Mouse (Mus musculus): ENCODE measurements around the gene Meiob.

Gene Meiob

DNA sequence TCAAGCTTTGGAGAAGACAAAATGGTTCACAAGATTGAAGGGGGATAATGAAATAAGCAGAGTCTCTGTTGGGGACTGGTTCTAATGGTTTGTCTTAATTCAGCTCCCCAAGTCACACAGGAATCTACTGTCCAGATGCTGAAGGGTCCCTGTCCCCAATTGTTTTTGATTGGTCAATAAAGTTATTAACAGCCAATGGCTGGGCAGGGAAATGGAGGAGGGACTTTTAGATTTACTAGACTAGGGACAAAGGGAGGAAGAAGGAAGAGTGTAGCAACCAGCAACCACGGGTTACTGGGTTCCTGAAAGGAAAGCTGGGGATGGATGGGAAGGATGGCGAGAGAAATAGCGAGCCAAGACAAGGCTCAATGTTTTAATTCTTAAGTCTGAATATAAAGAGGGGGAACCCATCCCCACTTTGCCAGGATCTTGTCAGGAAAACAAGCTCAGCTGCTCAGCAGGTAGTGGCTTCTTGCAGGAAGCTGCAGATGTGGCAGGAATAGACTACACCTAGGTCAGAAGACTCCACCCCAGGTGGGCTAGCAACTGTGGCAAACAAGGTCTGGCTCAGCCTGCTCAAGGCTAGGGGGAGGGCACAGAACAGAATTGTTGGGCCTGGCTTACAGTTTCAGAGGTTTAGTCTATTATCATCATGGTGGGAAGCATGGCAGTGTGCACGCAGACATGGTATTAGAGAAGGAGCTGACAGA is 69.8 kb downstream of the Meiob start:
- no peak for DNase-seq (ENCODE audit: low read depth in 2 of 2, low spot score in 2 of 2)

DNA sequence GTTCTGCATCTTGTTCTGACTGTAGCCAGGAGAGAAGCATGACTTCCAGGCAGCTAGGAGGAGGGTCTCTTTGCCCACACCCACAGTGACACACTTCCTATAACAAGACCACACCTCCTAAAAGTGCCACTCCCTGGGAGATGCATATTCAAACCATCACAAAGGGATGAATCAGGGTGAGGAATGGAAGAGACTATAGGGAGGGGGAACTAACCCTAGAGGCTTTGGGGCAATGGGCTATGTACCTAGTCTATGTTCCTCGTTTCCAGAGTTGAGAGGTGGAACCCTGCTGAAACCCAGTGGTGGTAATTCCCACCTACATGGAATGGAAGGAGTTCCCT is 70.3 kb downstream of the Meiob start:
- DNase-seq (ENCODE audit: low read depth in 2 of 2, low spot score in 2 of 2): no peak

DNA sequence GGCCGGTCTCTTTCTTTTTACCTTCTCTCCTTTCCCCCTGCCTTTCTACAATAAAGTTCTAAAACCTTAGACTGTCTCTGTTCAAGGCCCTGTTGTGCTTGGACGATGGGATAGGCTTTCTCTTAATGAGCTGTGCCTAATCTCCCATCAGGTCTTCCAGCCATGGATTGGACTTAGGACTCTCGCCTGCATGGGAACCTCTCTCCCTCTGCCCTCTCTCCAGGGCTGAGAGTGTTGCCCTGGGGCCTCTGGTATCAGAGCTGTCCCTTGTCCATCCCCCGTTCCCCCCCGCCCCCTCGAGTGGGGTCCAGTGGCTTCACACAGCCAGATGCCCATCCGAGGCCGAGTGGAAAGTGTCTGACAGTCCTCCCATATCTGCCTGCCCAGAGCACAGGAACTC is 70.9 kb downstream of the Meiob start:
- no peak for DNase-seq (ENCODE audit: low read depth in 2 of 2, low spot score in 2 of 2)

DNA sequence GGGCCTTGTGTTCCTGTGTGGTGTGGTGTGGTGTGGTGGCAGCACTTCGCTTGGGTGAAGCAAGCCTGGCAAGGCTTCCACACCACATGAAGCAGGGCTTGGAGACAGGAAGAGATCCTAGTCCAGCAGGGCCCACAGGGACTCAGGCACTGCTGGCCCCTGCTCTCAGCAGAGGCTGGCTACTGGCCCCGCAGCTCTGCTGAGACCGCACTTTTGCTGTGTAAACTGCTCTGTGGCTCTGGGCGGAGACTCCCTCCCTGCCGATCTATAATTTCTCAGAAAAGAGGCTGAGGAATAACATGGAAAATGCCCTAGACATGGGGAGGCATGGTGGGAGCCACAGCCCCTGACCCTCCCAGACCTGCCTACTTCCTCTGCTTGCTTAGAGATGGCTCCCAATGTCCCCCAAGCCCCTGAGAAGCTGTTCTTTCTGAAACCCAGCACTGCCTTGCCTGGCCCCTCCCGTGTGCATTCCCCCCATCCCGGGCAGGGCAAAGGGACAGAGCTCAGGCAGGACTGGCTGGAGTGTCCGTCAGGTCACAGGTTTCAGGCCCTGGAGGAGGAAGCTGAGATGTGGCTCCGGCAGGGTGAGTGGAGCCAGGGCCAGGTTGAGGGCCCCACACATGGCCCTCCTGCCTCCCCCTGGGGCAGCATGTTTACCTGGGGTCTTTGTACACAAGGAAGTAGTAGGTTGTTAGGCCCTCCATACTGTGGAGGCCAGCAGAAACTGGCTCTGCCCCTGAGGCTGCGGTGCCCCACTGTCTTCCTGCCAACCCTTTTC is 73.4 kb downstream of the Meiob start:
- no peak for DNase-seq (ENCODE audit: low read depth in 2 of 2, low spot score in 2 of 2)

DNA sequence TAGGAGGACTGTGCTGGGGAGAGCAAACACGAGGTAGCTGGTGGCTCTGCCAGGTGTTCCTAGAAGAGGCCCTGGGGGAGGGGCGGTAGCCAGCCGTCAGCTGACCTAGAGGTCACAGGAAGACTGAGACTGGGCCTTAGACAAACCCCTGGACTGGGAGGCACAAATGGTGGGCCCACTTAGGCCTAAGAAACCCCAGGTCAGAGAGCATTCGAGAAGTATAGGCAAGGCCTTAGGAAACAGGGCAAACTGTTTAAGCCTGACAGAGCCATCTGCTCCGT is 74.0 kb downstream of the Meiob start:
- no peak for DNase-seq (ENCODE audit: low read depth in 2 of 2, low spot score in 2 of 2)

DNA sequence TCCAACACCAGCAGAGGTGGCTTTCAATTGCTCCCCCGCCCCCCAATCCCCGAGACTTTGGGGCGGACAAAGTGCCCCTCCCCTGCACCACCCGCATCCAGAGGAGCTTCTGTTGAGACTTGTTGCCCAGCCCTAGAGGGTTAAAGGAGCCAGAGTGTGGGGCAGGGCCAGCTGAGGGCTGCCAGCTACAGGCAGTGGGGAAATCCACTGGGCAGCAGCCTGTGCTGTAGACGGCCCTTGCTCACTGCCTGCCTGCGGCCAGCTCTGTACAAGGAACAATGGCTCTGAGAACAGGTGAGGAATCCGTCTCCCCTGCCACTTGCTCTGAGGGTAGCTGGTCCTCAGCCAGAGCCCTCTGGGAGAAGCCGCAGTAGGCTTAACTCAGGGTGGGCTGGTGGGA is 74.4 kb downstream of the Meiob start:
- DNase-seq (ENCODE audit: low read depth in 2 of 2, low spot score in 2 of 2): no peak

DNA sequence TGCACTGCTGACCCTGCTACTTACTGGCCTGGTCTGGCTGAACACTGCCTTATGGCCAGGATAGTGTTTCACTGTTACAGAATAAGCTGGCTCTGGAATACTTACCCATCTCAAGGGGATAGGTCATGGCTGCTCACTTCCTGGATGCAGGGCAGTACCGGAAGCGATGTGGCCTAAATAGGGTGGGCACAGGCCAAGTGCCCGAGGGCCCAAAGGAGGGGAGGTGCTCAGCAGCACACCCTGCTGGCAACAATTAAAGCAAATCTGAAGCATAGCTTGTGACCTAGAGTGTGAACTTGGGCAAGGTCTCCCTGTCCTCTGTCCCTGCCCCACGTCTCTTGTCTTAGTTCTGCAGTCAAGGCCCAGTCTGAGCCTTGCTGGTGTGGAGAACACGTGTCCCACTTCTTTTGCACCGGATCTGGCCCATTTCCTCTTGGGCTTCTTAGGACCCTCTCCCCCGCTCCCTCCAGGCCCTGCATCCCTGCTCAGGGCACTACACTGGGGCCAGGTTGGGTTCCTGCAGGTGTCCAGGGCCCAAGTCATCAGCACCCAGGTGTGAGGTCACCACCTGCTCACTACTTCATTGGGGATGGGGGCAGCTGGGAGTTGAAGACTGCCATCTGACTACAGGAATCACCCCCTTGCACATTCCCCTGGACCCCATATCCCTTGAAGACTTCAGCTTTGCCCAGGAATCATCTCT is 77.8 kb downstream of the Meiob start:
- DNase-seq (ENCODE audit: low read depth in 2 of 2, low spot score in 2 of 2): no peak

DNA sequence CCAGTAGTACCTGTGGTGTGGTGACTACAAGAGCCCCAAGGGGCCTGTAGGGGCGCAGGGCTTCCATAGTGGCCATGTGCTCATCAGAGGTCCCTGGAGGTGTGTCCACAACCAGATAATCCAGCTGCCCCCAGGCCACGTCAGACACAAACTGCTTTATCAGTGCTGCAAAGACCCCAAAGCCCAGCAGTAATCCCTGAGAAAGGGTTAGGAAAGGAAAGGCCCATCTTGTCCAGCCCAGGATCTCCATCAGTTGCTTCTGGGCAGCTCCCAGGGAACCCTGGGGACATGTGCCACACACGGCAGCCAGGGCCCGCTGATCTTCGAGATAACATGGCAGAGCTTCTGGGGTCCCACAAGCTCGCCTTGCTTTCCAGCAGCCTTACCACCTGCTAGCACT is 80.3 kb downstream of the Meiob start:
- DNase-seq (ENCODE audit: low read depth in 2 of 2, low spot score in 2 of 2): no peak

DNA sequence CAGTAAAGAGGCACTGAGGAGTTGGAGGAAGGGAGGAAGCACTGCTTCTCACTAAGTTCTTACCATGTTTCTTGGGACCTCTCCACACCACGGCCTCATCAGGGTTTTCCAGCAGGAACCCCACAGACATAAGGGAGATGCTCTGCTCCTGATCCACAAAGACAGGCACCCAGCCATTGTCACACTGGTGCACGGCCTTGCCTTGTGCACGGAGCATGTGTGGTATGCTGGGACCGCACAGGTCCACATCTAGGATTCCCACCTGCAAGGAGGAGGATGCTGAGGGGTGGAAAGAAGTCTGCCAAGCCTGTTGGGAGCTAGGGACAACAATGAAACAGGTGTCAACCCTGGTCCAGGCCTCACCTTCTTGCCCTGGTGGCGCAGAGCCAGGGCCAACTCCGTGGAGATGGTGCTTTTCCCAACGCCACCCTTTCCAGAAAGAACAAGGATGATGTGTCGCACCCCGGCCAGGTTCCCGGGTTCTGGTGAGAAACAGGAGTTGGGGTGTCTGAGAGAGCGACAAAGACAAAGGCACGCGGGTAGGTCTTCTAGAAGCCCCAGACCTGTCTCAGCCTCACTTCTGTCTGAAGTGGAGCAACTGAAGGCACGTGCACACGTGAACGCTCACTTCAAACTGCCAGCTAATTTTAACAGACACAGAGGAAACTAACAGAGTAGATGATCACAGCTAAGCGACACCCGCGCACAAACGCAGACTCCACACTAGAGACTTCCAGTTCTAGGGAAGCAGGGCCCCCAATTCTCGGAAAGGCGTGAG is 81.5 kb downstream of the Meiob start:
- no peak for DNase-seq (ENCODE audit: low read depth in 2 of 2, low spot score in 2 of 2)

DNA sequence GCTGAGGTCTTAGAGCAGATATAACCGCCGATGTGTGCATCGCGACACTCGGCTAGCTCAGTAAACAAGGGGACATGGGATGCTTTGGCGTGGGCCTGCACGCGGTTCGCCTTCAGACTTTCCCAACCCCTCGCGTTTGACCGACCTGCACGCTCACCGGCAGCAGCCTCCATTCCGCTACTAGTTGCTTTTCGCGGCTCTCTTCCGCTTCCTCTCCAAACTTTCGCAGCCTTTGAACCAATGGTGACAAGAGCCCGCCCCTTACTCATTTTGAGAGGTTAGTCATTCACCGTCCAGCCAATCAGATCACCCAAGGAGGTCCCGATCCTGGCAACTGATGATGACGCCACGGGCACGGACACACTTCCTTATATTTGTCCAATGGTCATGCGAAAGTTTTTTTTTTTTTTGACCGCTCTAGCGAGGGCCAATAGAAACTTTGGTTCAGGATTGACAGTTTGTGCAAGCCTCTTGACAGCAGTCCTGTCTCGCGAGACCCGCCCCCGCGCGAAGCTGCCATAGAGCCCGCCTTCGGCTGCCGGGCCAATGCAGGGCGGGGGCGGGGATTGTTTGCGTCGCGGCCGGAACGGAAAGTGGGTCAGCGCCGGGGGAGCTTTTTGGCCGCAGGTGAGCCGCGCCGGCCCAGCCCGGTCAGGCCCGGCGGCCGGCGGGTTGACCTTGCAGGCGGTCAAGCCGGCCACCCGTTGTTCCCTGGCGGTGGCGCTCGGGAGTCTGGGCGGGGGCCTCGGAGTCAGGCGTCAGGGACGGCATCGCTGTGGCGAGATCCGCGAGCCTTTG is 82.2 kb downstream of the Meiob start, which contains the start of the genes Nubp2 and Spsb3:
TSS of gene Nubp2 (minus strand) at position 216 of the 798 bp plus-strand sequence.
TSS of gene Spsb3 (plus strand) at position 510 of the 798 bp plus-strand sequence.
- peak; percentile 95 to 96 for DNase-seq (ENCODE audit: low read depth in 2 of 2, low spot score in 2 of 2)

DNA sequence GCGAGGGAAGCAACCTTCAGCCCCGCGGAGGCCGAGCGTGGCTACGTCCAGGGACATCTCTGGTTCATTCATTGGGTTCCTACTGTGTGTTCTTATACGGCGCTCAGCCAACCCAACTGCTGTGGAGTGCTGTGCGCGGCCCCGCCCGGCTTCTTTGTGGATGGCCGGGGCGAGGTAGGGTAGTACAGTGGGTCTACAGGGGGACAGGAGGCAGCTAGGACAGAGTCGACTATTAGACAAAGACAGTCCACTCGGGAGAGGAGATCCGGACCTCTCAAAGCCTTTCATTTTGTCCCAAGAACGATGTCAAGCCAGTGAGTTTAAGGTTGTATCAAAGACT is 82.8 kb downstream of the Meiob start:
- DNase-seq (ENCODE audit: low read depth in 2 of 2, low spot score in 2 of 2): no peak

DNA sequence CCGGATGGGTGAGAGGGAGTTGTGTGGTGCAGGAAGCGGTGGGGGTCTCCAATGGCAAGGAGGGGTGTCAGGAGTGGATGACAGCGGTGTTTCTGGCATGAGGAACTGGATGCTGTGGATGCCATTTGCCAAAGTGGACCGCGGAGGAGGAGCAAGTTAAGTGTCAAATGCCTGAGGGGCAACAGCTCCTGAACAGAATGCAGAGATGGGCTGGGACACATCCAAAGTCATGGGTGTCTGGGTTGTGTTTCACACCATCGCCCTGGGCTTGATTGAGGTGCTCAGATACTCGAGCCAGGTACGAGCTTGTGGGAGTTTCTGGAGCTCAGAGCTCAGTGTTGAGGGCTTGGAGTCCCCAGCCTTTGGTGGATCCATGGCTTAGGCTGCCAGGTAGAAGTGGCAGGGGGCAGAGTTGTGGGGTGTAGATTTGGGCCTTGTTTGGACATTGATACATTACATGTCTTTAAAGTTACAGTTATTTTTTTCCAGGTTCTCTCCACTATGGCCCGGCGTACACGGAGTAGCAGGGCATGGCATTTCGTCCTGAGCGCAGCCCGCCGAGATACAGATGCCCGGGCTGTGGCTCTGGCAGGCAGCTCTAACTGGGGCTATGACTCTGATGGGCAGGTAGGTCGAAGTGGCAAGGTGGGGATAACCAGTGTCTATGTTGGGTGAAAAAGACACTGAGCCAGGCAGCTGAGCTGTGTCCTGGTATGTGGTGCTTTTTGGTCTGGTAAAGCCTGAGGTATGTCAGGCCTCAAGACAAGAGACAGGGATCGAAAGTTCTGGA is 83.4 kb downstream of the Meiob start:
- no peak for DNase-seq (ENCODE audit: low read depth in 2 of 2, low spot score in 2 of 2)

DNA sequence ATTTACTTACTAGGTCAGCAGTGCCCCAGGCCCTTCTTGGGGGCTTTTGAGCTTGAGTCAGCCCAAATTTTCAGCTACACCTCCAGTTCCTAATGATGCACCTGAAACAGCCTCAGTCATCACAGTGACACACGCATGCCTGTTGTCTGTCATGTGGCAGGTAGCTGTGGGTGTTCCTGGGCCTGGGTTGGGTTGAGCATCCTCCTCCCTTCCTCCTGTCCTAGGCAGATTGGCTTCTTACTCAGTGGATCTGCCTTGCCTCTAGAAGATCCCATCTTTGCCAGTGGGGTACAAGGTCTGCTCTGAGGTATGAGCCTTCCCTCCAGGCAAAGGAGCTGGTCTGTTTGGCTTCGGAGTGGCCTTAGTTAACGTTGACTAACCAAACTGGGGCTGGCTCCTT is 84.8 kb downstream of the Meiob start:
- no peak for DNase-seq (ENCODE audit: low read depth in 2 of 2, low spot score in 2 of 2)

Data from CD8-positive naive resting alpha-beta T cell, adult 2 months (primary cell).